Mouse (Mus musculus): ENCODE measurements at regions not wholly inside any gene's neighbourhood (a gene's known extent, or its start where the extent isn't known, plus 50 kb on each side); places are given as distances from the start of the nearest gene placed in this dataset.

DNA sequence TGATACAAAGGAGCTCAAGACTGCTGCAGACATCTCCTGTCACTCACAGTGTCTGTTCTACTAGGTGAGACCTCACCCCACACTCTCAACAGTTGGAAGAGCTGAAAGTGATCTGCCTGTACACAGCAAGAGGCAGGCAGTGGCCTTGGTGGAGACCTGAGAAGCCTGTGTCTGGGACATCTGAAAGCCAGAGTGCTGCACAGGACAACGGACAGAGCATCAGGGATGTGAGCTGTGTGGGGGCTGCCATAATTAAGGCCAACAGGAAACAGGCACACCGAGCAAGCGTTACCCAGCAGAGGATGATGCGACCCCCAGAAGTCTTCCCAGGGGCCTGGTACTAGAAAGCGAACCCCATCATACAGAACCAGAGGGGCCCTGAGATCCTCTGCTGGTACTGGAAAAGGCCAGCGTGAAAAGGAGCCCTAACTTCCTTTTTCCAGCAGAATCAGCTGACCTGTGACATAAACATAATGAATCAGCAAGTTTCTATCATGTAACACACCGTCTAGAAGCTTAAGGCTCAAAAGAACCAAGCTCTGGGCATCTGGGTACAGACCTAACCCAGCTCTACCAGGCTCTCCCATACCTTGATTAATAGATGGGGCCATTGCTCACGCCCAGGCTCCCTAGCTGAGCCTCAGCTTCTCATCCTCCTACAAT, 105.7 kb downstream of the Plxna1 start:
- TF ChIP-seq CTCF (IDR thresholded peaks at IDR 0.05; ENCODE audit: insufficient read depth, low read length): no peak
- TF ChIP-seq POLR2A (IDR thresholded peaks at IDR 0.05; ENCODE audit: borderline replicate concordance, extremely low read depth, low read depth, low read length): no peak
- Histone ChIP-seq H3K4me3 (replicated peaks; ENCODE audit: extremely low read depth, low read depth, low read length) (no peak overlapping the region), H3K4me1 (ENCODE audit: control insufficient read depth, insufficient read depth, low read length) (peaks cover 9% of the 10 kb centered on the region; the same call in 1 of the 2 replicates)
- no peak for DNase-seq
- WGBS: 59% methylated on average over 8 of the region's 8 CpGs

DNA sequence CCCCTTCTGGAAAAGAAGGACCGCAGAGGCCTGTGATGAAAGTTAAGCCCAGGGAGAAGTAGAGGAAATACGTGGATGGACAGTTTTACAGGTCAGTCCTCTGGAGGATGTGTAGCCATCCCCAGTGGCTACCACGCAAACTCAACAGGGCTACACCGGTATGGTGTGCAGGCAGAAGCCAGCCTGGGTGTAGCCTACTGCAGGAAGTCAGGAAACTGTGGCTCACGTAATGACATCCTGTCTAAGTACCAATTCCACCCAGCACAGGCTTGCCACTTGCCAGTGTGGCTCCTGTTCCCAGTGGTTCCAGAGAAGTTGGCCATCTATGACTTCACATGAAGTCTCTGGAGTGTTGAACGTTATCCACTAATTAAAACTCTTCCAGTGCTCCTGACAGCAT, 105.0 kb downstream of the Plxna1 start:
- 62% methylated on average over 6 of the region's 6 CpGs for WGBS
- no peak for TF ChIP-seq POLR2A (IDR thresholded peaks at IDR 0.05; ENCODE audit: borderline replicate concordance, extremely low read depth, low read depth, low read length)
- no peak for DNase-seq
- Histone ChIP-seq H3K4me3 (replicated peaks; ENCODE audit: extremely low read depth, low read depth, low read length) (no peak overlapping the region), H3K4me1 (ENCODE audit: control insufficient read depth, insufficient read depth, low read length) (peaks cover 9% of the 10 kb centered on the region; the same call in 1 of the 2 replicates)

DNA sequence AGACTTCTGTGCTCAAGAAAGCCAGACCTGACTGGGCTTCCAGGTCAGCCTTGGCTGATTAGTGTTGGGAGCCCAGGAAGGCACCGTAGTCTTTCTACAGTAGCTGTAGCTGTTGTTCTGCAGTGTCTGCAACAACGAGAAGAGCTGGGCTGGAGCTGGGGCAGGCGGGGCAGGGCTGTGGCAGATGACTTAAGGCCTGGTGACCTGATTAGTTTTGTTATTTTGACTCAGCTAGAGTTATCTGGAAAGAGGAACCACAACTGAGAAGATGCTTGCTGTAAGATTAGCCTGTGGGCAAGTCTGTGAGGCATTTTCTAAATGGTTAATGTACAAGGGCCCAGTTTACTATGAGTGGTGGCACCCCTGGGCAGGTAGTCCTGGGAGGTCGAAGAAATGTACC, 104.3 kb downstream of the Plxna1 start:
- TF ChIP-seq POLR2A (IDR thresholded peaks at IDR 0.05; ENCODE audit: borderline replicate concordance, extremely low read depth, low read depth, low read length): no peak
- 78% methylated on average over 4 of the region's 4 CpGs for WGBS
- no peak overlapping the region for H3K4me3 ChIP-seq (replicated peaks; ENCODE audit: extremely low read depth, low read depth, low read length)
- H3K4me1 ChIP-seq (ENCODE audit: control insufficient read depth, insufficient read depth, low read length): peaks cover 9% of the 10 kb centered on the region; the same call in 1 of the 2 replicates
- no peak for DNase-seq

GRCm38 (mm10) chr6:89259406-89259994, 102.9 kb downstream of the Plxna1 start:
- no peak for TF ChIP-seq CTCF (IDR thresholded peaks at IDR 0.05; ENCODE audit: insufficient read depth, low read length)
- TF ChIP-seq POLR2A (IDR thresholded peaks at IDR 0.05; ENCODE audit: borderline replicate concordance, extremely low read depth, low read depth, low read length): no peak
- WGBS: 66% methylated on average over 11 of the region's 11 CpGs

GRCm38 (mm10) chr6:89262958-89263357, 99.5 kb downstream of the Plxna1 start:
- H3K4me1 ChIP-seq (ENCODE audit: control insufficient read depth, insufficient read depth, low read length): no peaks in the 10 kb centered on the region
- no peak for TF ChIP-seq CTCF (IDR thresholded peaks at IDR 0.05; ENCODE audit: insufficient read depth, low read length)
- TF ChIP-seq POLR2A (IDR thresholded peaks at IDR 0.05; ENCODE audit: borderline replicate concordance, extremely low read depth, low read depth, low read length): no peak
- no peak for DNase-seq
- WGBS: 80% methylated on average over 4 of the region's 4 CpGs
- H3K4me3 ChIP-seq (replicated peaks; ENCODE audit: extremely low read depth, low read depth, low read length): no peak overlapping the region

More at GRCm38 (mm10) chr6:89259406-89259994, 102.9 kb downstream of the Plxna1 start:
- Histone ChIP-seq H3K4me3 (replicated peaks; ENCODE audit: extremely low read depth, low read depth, low read length) (no peak overlapping the region), H3K4me1 (ENCODE audit: control insufficient read depth, insufficient read depth, low read length) (peaks cover 9% of the 10 kb centered on the region; the same call in 1 of the 2 replicates)
- no peak for DNase-seq

DNA sequence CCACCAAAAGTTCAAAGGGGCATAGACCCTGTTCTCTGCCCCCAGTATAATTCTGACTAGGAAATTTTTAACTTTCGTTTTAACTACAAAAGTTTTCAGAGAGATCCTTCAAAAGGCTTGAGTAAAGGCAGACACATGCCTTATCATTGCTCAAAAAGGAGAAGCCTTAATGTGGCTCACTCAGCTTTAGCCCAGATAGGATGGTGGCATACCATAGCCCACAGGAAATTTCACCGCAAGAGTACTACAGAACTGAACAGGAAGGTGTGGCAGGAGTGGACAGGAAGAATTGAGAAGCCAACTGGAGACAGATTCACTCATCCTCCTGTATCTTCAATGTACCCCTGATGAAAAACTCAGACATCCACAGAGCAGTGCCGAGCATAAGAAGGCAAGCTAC, 97.1 kb downstream of the Plxna1 start:
- DNase-seq: no peak
- TF ChIP-seq CTCF (IDR thresholded peaks at IDR 0.05; ENCODE audit: insufficient read depth, low read length): no peak
- TF ChIP-seq POLR2A (IDR thresholded peaks at IDR 0.05; ENCODE audit: borderline replicate concordance, extremely low read depth, low read depth, low read length): no peak
- 58% methylated on average over 3 of the region's 3 CpGs for WGBS
- no peak overlapping the region for H3K4me3 ChIP-seq (replicated peaks; ENCODE audit: extremely low read depth, low read depth, low read length)
- H3K4me1 ChIP-seq (ENCODE audit: control insufficient read depth, insufficient read depth, low read length): no peaks in the 10 kb centered on the region
